Mouse (Mus musculus) hindbrain, embryonic 12.5 days (tissue): ENCODE measurements around the gene Tec. TPM values are rescaled to one million over a fixed set of nuclear protein-coding genes. Genes with fewer than 3 reads are reported as not detected.

Experiments
- ATAC-seq: fragments of 200-750 bp; cut with Nextera tagmentation; 2 replicates; pipeline ENCODE4 v1.8.0; 2017; ENCODE audit warnings: moderate TSS enrichment; ENCODE audit not compliant: low FRiP score
- H3K27ac ChIP-seq: fragments of 300-500 bp; sonication (generic); 2 replicates; pipeline ENCODE4 v1.5.1; 2016; ENCODE audit warnings: mild to moderate bottlenecking
- H3K27me3 ChIP-seq: fragments of 300-500 bp; sonication (generic); 2 replicates; pipeline ENCODE4 v1.6.1; 2016; ENCODE audit warnings: mild to moderate bottlenecking
- H3K36me3 ChIP-seq: fragments of 300-500 bp; sonication (generic); 2 replicates; pipeline ENCODE4 v1.6.1; 2016; ENCODE audit warnings: mild to moderate bottlenecking
- H3K4me1 ChIP-seq: fragments of 300-500 bp; sonication (generic); 2 replicates; pipeline ENCODE4 v1.6.1; 2016
- H3K4me2 ChIP-seq: fragments of 300-500 bp; sonication (generic); replicated peaks from 2 replicates; pipeline ENCODE4 v1.6.1; 2016; ENCODE audit warnings: mild to moderate bottlenecking
- H3K4me3 ChIP-seq: fragments of 300-500 bp; sonication (generic); 2 replicates; pipeline ENCODE4 v1.5.1; 2016; ENCODE audit warnings: mild to moderate bottlenecking
- H3K9ac ChIP-seq: fragments of 300-500 bp; sonication (generic); 2 replicates; pipeline ENCODE4 v1.6.1; 2016; ENCODE audit warnings: mild to moderate bottlenecking, moderate library complexity
- H3K9me3 ChIP-seq: fragments of 300-500 bp; sonication (generic); replicated peaks from 2 replicates; pipeline ENCODE4 v1.6.1; 2016; ENCODE audit warnings: mild to moderate bottlenecking
- WGBS: fragments of 180-500 bp; shearing (Covaris S2); methylation state at CpG from one replicate; pipeline ENCODE4 v1.1.7; 2016; 5-methylcytosine and 5-hydroxymethylcytosine counted together
- polyA plus RNA-seq: library from polyadenylated mRNA; unstranded; fragments of >200 nt; fragmentation: Nextera tagmentation; extraction: Ambion mirVana; gene quantifications from 2 replicates; pipeline ENCODE4 v1.2.1, GENCODE M21; 2016

The Tec gene
- polyA plus RNA-seq, 1 experiment from 2014 or later: 6.5 TPM

GRCm38 (mm10) chr5:72904903-72905790, 36.9 kb upstream of the Tec start:
- H3K4me2 ChIP-seq: no peak overlapping the region
- H3K27me3 ChIP-seq: no peaks in the 10 kb centered on the region
- ATAC-seq: no peak
- H3K36me3 ChIP-seq: no peaks in the 10 kb centered on the region
- H3K4me3 ChIP-seq: no peak overlapping the region
- no peak overlapping the region for H3K27ac ChIP-seq
- H3K9ac ChIP-seq: no peak overlapping the region
- H3K9me3 ChIP-seq: no peaks in the 10 kb centered on the region
- WGBS: 81% methylated on average over 18 of the region's 18 CpGs
- H3K4me1 ChIP-seq: no peaks in the 10 kb centered on the region

GRCm38 (mm10) chr5:72902876-72903516, 34.7 kb upstream of the Tec start:
- Histone ChIP-seq H3K27ac (no peak overlapping the region), H3K9ac (no peak overlapping the region), H3K4me2 (no peak overlapping the region), H3K27me3 (no peaks in the 10 kb centered on the region), H3K4me3 (no peak overlapping the region), H3K4me1 (no peaks in the 10 kb centered on the region), H3K36me3 (no peaks in the 10 kb centered on the region), H3K9me3 (no peaks in the 10 kb centered on the region)
- ATAC-seq: no peak
- 83% methylated on average over 3 of the region's 3 CpGs for WGBS

- Histone ChIP-seq H3K4me2 (no peak overlapping the region), H3K9ac (no peak overlapping the region), H3K9me3 (no peaks in the 10 kb centered on the region), H3K4me1 (no peaks in the 10 kb centered on the region), H3K4me3 (no peak overlapping the region), H3K27me3 (no peaks in the 10 kb centered on the region), H3K27ac (no peak overlapping the region), H3K36me3 (no peaks in the 10 kb centered on the region)
- ATAC-seq: no peak
- 38% methylated on average over 3 of the region's 3 CpGs for WGBS
Measured at GRCm38 (mm10) chr5:72902312-72902711, 34.0 kb upstream of the Tec start.

GRCm38 (mm10) chr5:72901866-72902265, 33.6 kb upstream of the Tec start:
- no peaks in the 10 kb centered on the region for H3K9me3 ChIP-seq
- H3K4me1 ChIP-seq: no peaks in the 10 kb centered on the region
- 83% methylated on average over 4 of the region's 4 CpGs for WGBS
- H3K27me3 ChIP-seq: no peaks in the 10 kb centered on the region
- no peak overlapping the region for H3K27ac ChIP-seq
- no peak for ATAC-seq
- no peak overlapping the region for H3K4me2 ChIP-seq
- H3K36me3 ChIP-seq: no peaks in the 10 kb centered on the region
- H3K9ac ChIP-seq: no peak overlapping the region
- no peak overlapping the region for H3K4me3 ChIP-seq

- no peaks in the 10 kb centered on the region for H3K36me3 ChIP-seq
- ATAC-seq: no peak
- H3K27ac ChIP-seq: no peak overlapping the region
- no peaks in the 10 kb centered on the region for H3K27me3 ChIP-seq
- WGBS: 94% methylated on average over 8 of the region's 8 CpGs
- no peaks in the 10 kb centered on the region for H3K4me1 ChIP-seq
- no peak overlapping the region for H3K4me3 ChIP-seq
- H3K4me2 ChIP-seq: no peak overlapping the region
- H3K9ac ChIP-seq: no peak overlapping the region
- no peaks in the 10 kb centered on the region for H3K9me3 ChIP-seq
Measured at GRCm38 (mm10) chr5:72899255-72899654, 31.0 kb upstream of the Tec start.

- 58% methylated on average over 6 of the region's 6 CpGs for WGBS
- no peaks in the 10 kb centered on the region for H3K4me1 ChIP-seq
Measured at GRCm38 (mm10) chr5:72897998-72898397, 29.7 kb upstream of the Tec start.

GRCm38 (mm10) chr5:72896478-72897279, 28.4 kb upstream of the Tec start:
- H3K4me3 ChIP-seq: no peak overlapping the region
- H3K9ac ChIP-seq: no peak overlapping the region
- no peak for ATAC-seq
- H3K4me2 ChIP-seq: no peak overlapping the region
- no peaks in the 10 kb centered on the region for H3K36me3 ChIP-seq
- no peaks in the 10 kb centered on the region for H3K9me3 ChIP-seq
- 78% methylated on average over 18 of the region's 18 CpGs for WGBS
- H3K27ac ChIP-seq: no peak overlapping the region
- H3K27me3 ChIP-seq: no peaks in the 10 kb centered on the region
- H3K4me1 ChIP-seq: no peaks in the 10 kb centered on the region

More at GRCm38 (mm10) chr5:72897998-72898397, 29.7 kb upstream of the Tec start:
- Histone ChIP-seq H3K27me3 (no peaks in the 10 kb centered on the region), H3K4me3 (no peak overlapping the region), H3K36me3 (no peaks in the 10 kb centered on the region), H3K9me3 (no peaks in the 10 kb centered on the region), H3K9ac (no peak overlapping the region), H3K4me2 (no peak overlapping the region), H3K27ac (no peak overlapping the region)
- ATAC-seq: no peak

GRCm38 (mm10) chr5:72895261-72895660, 27.0 kb upstream of the Tec start:
- Histone ChIP-seq H3K36me3 (no peaks in the 10 kb centered on the region), H3K4me1 (no peaks in the 10 kb centered on the region), H3K27me3 (no peaks in the 10 kb centered on the region), H3K4me2 (no peak overlapping the region), H3K9me3 (no peaks in the 10 kb centered on the region), H3K9ac (no peak overlapping the region), H3K27ac (no peak overlapping the region), H3K4me3 (no peak overlapping the region)
- 90% methylated on average over 11 of the region's 11 CpGs for WGBS
- ATAC-seq: no peak

- H3K27ac ChIP-seq: no peak overlapping the region
- 62% methylated on average over 5 of the region's 5 CpGs for WGBS
- no peak overlapping the region for H3K4me3 ChIP-seq
- ATAC-seq: no peak
- no peaks in the 10 kb centered on the region for H3K9me3 ChIP-seq
- no peak overlapping the region for H3K4me2 ChIP-seq
- H3K36me3 ChIP-seq: no peaks in the 10 kb centered on the region
- no peak overlapping the region for H3K9ac ChIP-seq
- no peaks in the 10 kb centered on the region for H3K4me1 ChIP-seq
- no peaks in the 10 kb centered on the region for H3K27me3 ChIP-seq
Measured at GRCm38 (mm10) chr5:72893987-72894386, 25.7 kb upstream of the Tec start.

- H3K36me3 ChIP-seq: no peaks in the 10 kb centered on the region
- H3K27me3 ChIP-seq: no peaks in the 10 kb centered on the region
- H3K4me1 ChIP-seq: no peaks in the 10 kb centered on the region
- no peaks in the 10 kb centered on the region for H3K9me3 ChIP-seq
- no peak overlapping the region for H3K4me2 ChIP-seq
- 9% methylated on average over 12 of the region's 12 CpGs for whole genome bisulfite sequencing
- H3K9ac ChIP-seq: no peak overlapping the region
- H3K27ac ChIP-seq: no peak overlapping the region
- H3K4me3 ChIP-seq: no peak overlapping the region
- ATAC-seq: no peak
Measured at GRCm38 (mm10) chr5:72891534-72891933, 23.3 kb upstream of the Tec start.

GRCm38 (mm10) chr5:72888260-72888659, 20.0 kb upstream of the Tec start:
- no peak overlapping the region for H3K4me3 ChIP-seq
- H3K4me2 ChIP-seq: no peak overlapping the region
- H3K27ac ChIP-seq: no peak overlapping the region
- H3K9ac ChIP-seq: no peak overlapping the region
- no peaks in the 10 kb centered on the region for H3K36me3 ChIP-seq
- no peaks in the 10 kb centered on the region for H3K4me1 ChIP-seq
- no peak for ATAC-seq
- H3K9me3 ChIP-seq: no peaks in the 10 kb centered on the region
- WGBS: 92% methylated on average over 7 of the region's 7 CpGs
- no peaks in the 10 kb centered on the region for H3K27me3 ChIP-seq

- no peaks in the 10 kb centered on the region for H3K9me3 ChIP-seq
- H3K4me1 ChIP-seq: no peaks in the 10 kb centered on the region
- 73% methylated on average over 19 of the region's 19 CpGs for WGBS
- H3K36me3 ChIP-seq: no peaks in the 10 kb centered on the region
- no peak overlapping the region for H3K4me3 ChIP-seq
- ATAC-seq: no peak
- H3K4me2 ChIP-seq: no peak overlapping the region
- H3K27ac ChIP-seq: no peak overlapping the region
- no peak overlapping the region for H3K9ac ChIP-seq
- H3K27me3 ChIP-seq: no peaks in the 10 kb centered on the region
Measured at GRCm38 (mm10) chr5:72886458-72887222, 18.4 kb upstream of the Tec start.
